Comparison of ENCODE assay signal across 8 mouse cellular contexts in the genomic region with DNA sequence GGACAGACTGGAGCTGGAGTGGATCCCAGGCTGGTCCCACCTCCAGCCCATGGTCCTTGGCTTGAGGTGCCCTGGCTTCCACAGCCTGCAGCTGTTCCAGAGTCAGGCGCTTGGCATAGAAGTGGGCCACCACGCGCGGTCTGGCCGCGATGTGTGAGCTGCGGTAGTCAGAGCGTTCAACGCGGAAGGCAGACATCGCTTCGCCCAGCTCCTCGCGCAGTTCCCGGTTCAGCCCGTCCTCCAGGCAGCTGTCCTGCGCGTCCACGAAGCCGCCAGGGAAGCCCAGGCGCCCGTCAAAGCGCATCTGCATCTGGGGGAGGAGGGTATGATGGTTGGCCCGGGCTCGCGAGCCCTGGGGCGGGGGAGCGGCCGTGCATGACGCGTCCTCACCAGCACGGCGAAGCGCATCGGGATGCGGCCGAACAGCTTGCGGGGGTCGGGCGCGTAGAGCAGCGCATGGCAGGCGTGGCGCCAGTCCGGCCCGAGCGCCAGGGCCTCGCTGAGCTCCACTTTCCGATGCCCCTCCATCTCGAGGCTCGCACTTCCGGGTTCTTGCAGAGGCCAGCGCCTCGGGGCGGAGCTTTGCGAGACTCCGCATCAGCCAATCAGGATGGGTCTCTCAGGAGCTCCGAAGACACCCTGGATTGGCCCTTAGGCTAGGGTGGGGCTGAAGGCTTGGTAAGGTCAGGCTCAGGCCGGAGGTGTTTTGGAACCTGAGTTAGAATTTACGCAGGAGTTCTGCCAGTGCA. TPM values are rescaled to one million over a fixed set of nuclear protein-coding genes. Genes with fewer than 3 reads are reported as not detected.
DNase-seq lines count a peak whose midpoint lies in the region; ATAC-seq and TF ChIP-seq lines count a peak whose summit lies in the region.

A gene (minus strand): TSS at position 572 of the 749 bp plus-strand sequence.

- H3K36me3 ChIP-seq in E14TG2a.4 (ENCODE audit: insufficient read depth, low read length), result no peaks in the 10 kb centered on the region
- H3K36me3 ChIP-seq in forebrain, embryonic 12.5 days (replicated peaks), result no peaks in the 10 kb centered on the region
- H3K36me3 ChIP-seq in heart, postnatal 0 days (replicated peaks; ENCODE audit: control insufficient read depth, insufficient read depth, low read length), result no peaks in the 10 kb centered on the region
- no peaks in the 10 kb centered on the region for H3K36me3 ChIP-seq in liver, embryonic 16.5 days (ENCODE audit: control insufficient read depth, insufficient read depth)
- peaks cover 3% of the 10 kb centered on the region; the same call in 1 of the 2 replicates for H3K36me3 ChIP-seq in neural tube, embryonic 13.5 days
- no peaks in the 10 kb centered on the region for H3K36me3 ChIP-seq in testis, adult 2 months (ENCODE audit: control insufficient read depth, insufficient read depth, low read length)

- DNase-seq in c-Kit-positive CD71-positive TER-119-positive erythroid progenitor cells, embryonic 14.5 days (ENCODE audit: low spot score), result peak; percentile 87
- peak; percentile 90 for DNase-seq in heart, postnatal 0 days (ENCODE audit: low spot score)
- peak; percentile 88 to 94 for DNase-seq in kidney, postnatal 4 days

- peaks cover 12% of the 10 kb centered on the region for H3K4me1 ChIP-seq in E14TG2a.4 (replicated peaks; ENCODE audit: low read depth, low read length)
- peaks cover 19% of the 10 kb centered on the region for H3K4me1 ChIP-seq in forebrain, embryonic 12.5 days
- H3K4me1 ChIP-seq in heart, postnatal 0 days (ENCODE audit: control insufficient read depth, insufficient read depth), result peaks cover 8% of the 10 kb centered on the region; the same call in 1 of the 2 replicates
- peaks cover 12% of the 10 kb centered on the region for H3K4me1 ChIP-seq in liver, embryonic 16.5 days (ENCODE audit: control insufficient read depth, low read depth, low read length)
- peaks cover 27% of the 10 kb centered on the region for H3K4me1 ChIP-seq in neural tube, embryonic 13.5 days (replicated peaks)
- H3K4me1 ChIP-seq in testis, adult 2 months (ENCODE audit: control insufficient read depth, insufficient read depth, low read length), result peaks cover 9% of the 10 kb centered on the region

- TF ChIP-seq CTCF in E14TG2a.4 (conservative IDR thresholded peaks at IDR 0.05; ENCODE audit: low read length), result no peak
- no peak for TF ChIP-seq CTCF in heart, postnatal 0 days (IDR thresholded peaks at IDR 0.05; ENCODE audit: low read depth)
- no peak for TF ChIP-seq CTCF in testis, adult 2 months (IDR thresholded peaks at IDR 0.05; ENCODE audit: control insufficient read depth, insufficient read depth, insufficient replicate concordance, low read depth, low read length)

- WGBS in forebrain, embryonic 12.5 days, result under 1% methylated on average over 59 of the region's 60 CpGs
- under 1% methylated on average over 59 of the region's 60 CpGs for WGBS in heart, postnatal 0 days
- under 1% methylated on average over 60 of the region's 60 CpGs for WGBS in liver, embryonic 16.5 days (ENCODE audit: insufficient replicate concordance)
- WGBS in neural tube, embryonic 13.5 days, result under 1% methylated on average over 60 of the region's 60 CpGs

- H3K9me3 ChIP-seq in E14TG2a.4 (ENCODE audit: low read length), result no peaks in the 10 kb centered on the region
- no peaks in the 10 kb centered on the region for H3K9me3 ChIP-seq in forebrain, embryonic 12.5 days
- H3K9me3 ChIP-seq in heart, postnatal 0 days (replicated peaks; ENCODE audit: control insufficient read depth, low read length), result no peaks in the 10 kb centered on the region
- H3K9me3 ChIP-seq in liver, embryonic 16.5 days (replicated peaks; ENCODE audit: control insufficient read depth, low read length), result no peaks in the 10 kb centered on the region
- no peaks in the 10 kb centered on the region for H3K9me3 ChIP-seq in neural tube, embryonic 13.5 days

- H3K4me2 ChIP-seq in forebrain, embryonic 12.5 days, result peak within 1 kb of the TSS; percentile 81
- peak within 1 kb of the TSS; percentile 80 for H3K4me2 ChIP-seq in heart, postnatal 0 days (ENCODE audit: low read depth, low read length)
- peak within 1 kb of the TSS; percentile 92 for H3K4me2 ChIP-seq in liver, embryonic 16.5 days (ENCODE audit: low read depth, low read length)
- peak within 1 kb of the TSS; percentile 86 for H3K4me2 ChIP-seq in neural tube, embryonic 13.5 days

- peak within 1 kb of the TSS; percentile 82 for H3K4me3 ChIP-seq in E14TG2a.4 (replicated peaks; ENCODE audit: low read length)
- peak within 1 kb of the TSS; percentile 81 for H3K4me3 ChIP-seq in forebrain, embryonic 12.5 days (replicated peaks)
- H3K4me3 ChIP-seq in heart, postnatal 0 days (ENCODE audit: low read depth, low read length), result peak within 1 kb of the TSS; percentile 68
- peak within 1 kb of the TSS; percentile 84 for H3K4me3 ChIP-seq in liver, embryonic 16.5 days (ENCODE audit: low read depth, low read length)
- H3K4me3 ChIP-seq in neural tube, embryonic 13.5 days, result peak within 1 kb of the TSS; percentile 76
- peak within 1 kb of the TSS; percentile 87 for H3K4me3 ChIP-seq in testis, adult 2 months (ENCODE audit: control insufficient read depth, low read depth, low read length)

- H3K9ac ChIP-seq in forebrain, embryonic 12.5 days, result peak within 1 kb of the TSS; percentile 76
- peak within 1 kb of the TSS; percentile 64 for H3K9ac ChIP-seq in heart, postnatal 0 days (replicated peaks; ENCODE audit: low read depth, low read length)
- peak within 1 kb of the TSS; percentile 78 for H3K9ac ChIP-seq in liver, embryonic 16.5 days (ENCODE audit: low read depth, low read length)
- peak within 1 kb of the TSS; percentile 86 for H3K9ac ChIP-seq in neural tube, embryonic 13.5 days

- peak; percentile 99 for ATAC-seq in forebrain, embryonic 12.5 days (ENCODE audit: low FRiP score)
- peak; percentile 98 for ATAC-seq in heart, postnatal 0 days (ENCODE audit: insufficient read depth, low read depth)
- peak; percentile 99 for ATAC-seq in liver, embryonic 16.5 days (ENCODE audit: low read depth)
- ATAC-seq in neural tube, embryonic 13.5 days (ENCODE audit: low read depth), result peak; percentile 99

- no peak for TF ChIP-seq EP300 in heart, postnatal 0 days (IDR thresholded peaks at IDR 0.05; ENCODE audit: low read depth)

- TF ChIP-seq POLR2A in testis, adult 2 months (IDR thresholded peaks at IDR 0.05; ENCODE audit: control insufficient read depth, low read depth, low read length), result peak; percentile 24; the same call in 1 of the 2 replicates

- H3K27ac ChIP-seq in forebrain, embryonic 12.5 days, result peak within 1 kb of the TSS; percentile 85
- peak within 1 kb of the TSS; percentile 74 for H3K27ac ChIP-seq in heart, postnatal 0 days (ENCODE audit: low read depth)
- peak within 1 kb of the TSS; percentile 50 for H3K27ac ChIP-seq in liver, embryonic 16.5 days (ENCODE audit: low read length)
- peak within 1 kb of the TSS; percentile 95 for H3K27ac ChIP-seq in neural tube, embryonic 13.5 days (replicated peaks)
- H3K27ac ChIP-seq in testis, adult 2 months (ENCODE audit: control insufficient read depth, insufficient read depth, low read depth, low read length), result peak within 1 kb of the TSS; percentile 94

- peaks cover 18% of the 10 kb centered on the region for H3K27me3 ChIP-seq in E14TG2a.4 (ENCODE audit: insufficient read depth, low read length)
- no peaks in the 10 kb centered on the region for H3K27me3 ChIP-seq in forebrain, embryonic 12.5 days
- H3K27me3 ChIP-seq in heart, postnatal 0 days (ENCODE audit: control insufficient read depth, insufficient read depth, low read length), result no peaks in the 10 kb centered on the region
- H3K27me3 ChIP-seq in liver, embryonic 16.5 days (ENCODE audit: control insufficient read depth, insufficient read depth, low read depth, low read length), result no peaks in the 10 kb centered on the region
- H3K27me3 ChIP-seq in neural tube, embryonic 13.5 days, result peaks cover 4% of the 10 kb centered on the region; the same call in 1 of the 2 replicates
- no peaks in the 10 kb centered on the region for H3K27me3 ChIP-seq in testis, adult 2 months (ENCODE audit: control insufficient read depth, insufficient read depth, low read length)

RNA-seq across cellular contexts. Expression of the gene that starts here (rescaled TPM):
- polyA plus RNA-seq in forebrain, embryonic 12.5 days (2016; fragmentation: Nextera tagmentation; extraction: Ambion mirVana), result 15.3 and 17.8 TPM in 2 replicates
- 8.9 and 10.4 TPM in 2 replicates for total RNA-seq in heart, postnatal 0 days (2014; rRNA removed; ENCODE audit: low replicate concordance)
- polyA plus RNA-seq in heart, postnatal 0 days (2015; fragmentation: Nextera tagmentation; extraction: Ambion mirVana), result 8.1 and 8.5 TPM in 2 replicates
- polyA plus RNA-seq in liver, embryonic 16.5 days (2015; fragmentation: Nextera tagmentation; extraction: Ambion mirVana), result 4.5 and 5.0 TPM in 2 replicates
- polyA plus RNA-seq in neural tube, embryonic 13.5 days (2015; fragmentation: Nextera tagmentation; extraction: Ambion mirVana), result 26.0 and 27.1 TPM in 2 replicates
- polyA plus RNA-seq in testis, adult 2 months (2012; rRNA removed), result 3.7 and 4.0 TPM in 2 replicates

Comparison
In these comparisons a context has a peak if more than half of its experiments do, and no peak if none do; other contexts are left out.
1. Peak in every context shown above with its lines: DNase-seq, ATAC-seq, H3K4me3 ChIP-seq and H3K27ac ChIP-seq.